Mouse (Mus musculus): ENCODE measurements around the gene Wtip. TPM values are rescaled to one million over a fixed set of nuclear protein-coding genes. Genes with fewer than 3 reads are reported as not detected.

The Wtip gene
- polyA plus RNA-seq, 1 experiment from 2014 or later = 4.5 TPM

DNA sequence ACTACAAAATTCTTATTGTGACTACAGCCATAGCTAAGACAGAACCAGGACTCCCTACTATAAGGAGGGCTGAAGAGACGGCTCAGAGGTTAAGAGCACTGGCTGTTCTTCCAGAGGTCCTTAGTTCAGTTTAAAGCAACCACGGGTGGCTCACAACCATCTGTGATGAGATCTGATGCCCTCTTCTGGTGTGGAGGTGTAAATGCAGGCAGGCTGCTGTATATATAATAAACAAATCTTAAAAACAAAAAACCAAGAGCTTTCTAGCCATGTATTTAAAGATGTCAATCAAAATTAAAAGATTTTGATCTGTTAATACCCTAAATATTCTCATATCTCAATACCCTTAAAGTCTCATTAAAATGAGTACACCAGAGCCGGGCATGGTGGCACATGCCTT, 26.1 kb upstream of the Wtip start:
- Histone ChIP-seq H3K4me1 (replicated peaks; ENCODE audit: control insufficient read depth, insufficient read depth, low read length) (no peaks in the 10 kb centered on the region), H3K36me3 (ENCODE audit: control insufficient read depth, insufficient read depth) (peaks cover 72% of the 10 kb centered on the region)
- 88% methylated on average over 3 of the region's 3 CpGs for WGBS

DNA sequence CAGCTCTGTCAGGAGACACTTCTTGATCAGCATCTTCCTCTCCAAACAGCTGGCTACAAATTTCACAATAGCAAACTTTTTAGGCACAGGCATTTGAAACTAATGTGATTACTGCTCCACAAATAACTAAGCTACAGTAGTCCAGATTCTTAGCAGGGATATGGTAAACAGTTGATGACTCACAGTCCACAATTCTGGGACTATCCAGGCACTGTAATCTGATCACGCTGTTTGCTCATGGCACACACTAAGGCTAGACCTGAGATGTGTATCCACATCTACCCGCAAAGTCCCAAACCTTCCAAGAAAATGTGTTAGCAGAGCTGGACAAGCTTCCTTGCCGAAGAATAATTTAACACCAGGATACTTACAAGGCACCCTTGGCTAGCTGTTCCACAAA, 24.9 kb upstream of the Wtip start:
- Histone ChIP-seq H3K27me3 (replicated peaks; ENCODE audit: control insufficient read depth, insufficient read depth, low read length) (no peaks in the 10 kb centered on the region), H3K9ac (replicated peaks; ENCODE audit: low read depth, low read length) (no peak overlapping the region)
- 98% methylated on average over 3 of the region's 3 CpGs for WGBS

More for the DNA sequence above, 26.1 kb upstream of the Wtip start:
- H3K27me3 ChIP-seq (replicated peaks; ENCODE audit: control insufficient read depth, insufficient read depth, low read length) = no peaks in the 10 kb centered on the region
- H3K9ac ChIP-seq (replicated peaks; ENCODE audit: low read depth, low read length) = no peak overlapping the region
- ATAC-seq = no peak
- H3K4me3 ChIP-seq (replicated peaks; ENCODE audit: low read length) = no peak overlapping the region
- H3K4me2 ChIP-seq (ENCODE audit: low read length) = no peak overlapping the region
- H3K9me3 ChIP-seq (ENCODE audit: control insufficient read depth, low read length) = no peaks in the 10 kb centered on the region
- H3K27ac ChIP-seq (ENCODE audit: low read length) = no peak overlapping the region

DNA sequence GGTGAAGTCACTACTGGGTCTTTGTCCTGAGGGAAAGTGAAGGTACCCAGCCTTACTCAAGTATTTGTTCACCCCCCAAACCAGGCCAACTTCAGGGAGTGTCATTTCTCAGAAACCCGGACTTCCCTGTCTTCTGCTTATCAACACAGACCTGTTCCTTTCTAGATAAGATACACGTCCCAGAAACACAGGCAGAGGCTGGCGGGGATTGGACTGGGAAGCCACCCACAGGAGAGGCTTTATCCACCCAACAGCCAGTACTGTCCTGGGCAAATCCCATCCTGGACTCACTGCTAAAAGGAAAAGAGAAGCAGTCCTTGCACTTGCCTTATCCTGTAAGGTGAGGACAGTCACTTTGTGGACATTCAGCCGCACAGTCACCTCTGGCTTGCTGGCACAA, 14.1 kb upstream of the Wtip start:
- Histone ChIP-seq H3K27me3 (replicated peaks; ENCODE audit: control insufficient read depth, insufficient read depth, low read length) (no peaks in the 10 kb centered on the region), H3K27ac (ENCODE audit: low read length) (no peak overlapping the region), H3K4me2 (ENCODE audit: low read length) (no peak overlapping the region), H3K36me3 (ENCODE audit: control insufficient read depth, insufficient read depth) (peaks cover 84% of the 10 kb centered on the region), H3K4me3 (replicated peaks; ENCODE audit: low read length) (no peak overlapping the region), H3K9ac (replicated peaks; ENCODE audit: low read depth, low read length) (no peak overlapping the region), H3K4me1 (replicated peaks; ENCODE audit: control insufficient read depth, insufficient read depth, low read length) (no peaks in the 10 kb centered on the region), H3K9me3 (ENCODE audit: control insufficient read depth, low read length) (peaks cover 3% of the 10 kb centered on the region; the same call in 1 of the 2 replicates)
- ATAC-seq = no peak
- 90% methylated on average over 4 of the region's 4 CpGs for WGBS

More for the DNA sequence above, 24.9 kb upstream of the Wtip start:
- ATAC-seq = no peak
- Histone ChIP-seq H3K4me1 (replicated peaks; ENCODE audit: control insufficient read depth, insufficient read depth, low read length) (no peaks in the 10 kb centered on the region), H3K27ac (ENCODE audit: low read length) (no peak overlapping the region), H3K9me3 (ENCODE audit: control insufficient read depth, low read length) (no peaks in the 10 kb centered on the region), H3K4me3 (replicated peaks; ENCODE audit: low read length) (no peak overlapping the region), H3K4me2 (ENCODE audit: low read length) (no peak overlapping the region), H3K36me3 (ENCODE audit: control insufficient read depth, insufficient read depth) (peaks cover 71% of the 10 kb centered on the region)

DNA sequence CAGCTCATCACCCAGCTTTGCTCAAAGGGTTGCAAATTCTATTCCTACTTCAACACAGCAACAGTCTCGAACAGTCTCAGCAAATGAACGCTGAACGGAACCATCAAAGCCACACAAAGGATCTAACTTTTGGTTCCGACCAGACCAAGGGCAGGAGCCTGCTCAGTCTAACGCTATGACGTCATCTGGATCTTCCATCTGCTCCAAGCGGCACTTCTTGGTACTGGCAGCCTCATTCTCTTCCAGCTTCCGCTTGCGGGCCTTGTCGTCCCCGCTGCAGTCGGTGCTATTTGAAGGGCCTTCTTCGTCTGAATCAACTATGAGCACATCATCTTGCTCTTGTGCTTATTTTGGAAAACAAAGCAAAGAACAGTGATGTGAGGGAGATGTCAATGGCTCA, 8.1 kb upstream of the Wtip start:
- Histone ChIP-seq H3K9me3 (ENCODE audit: control insufficient read depth, low read length) (no peaks in the 10 kb centered on the region), H3K4me3 (replicated peaks; ENCODE audit: low read length) (no peak overlapping the region), H3K9ac (replicated peaks; ENCODE audit: low read depth, low read length) (no peak overlapping the region), H3K27ac (ENCODE audit: low read length) (no peak overlapping the region), H3K4me1 (replicated peaks; ENCODE audit: control insufficient read depth, insufficient read depth, low read length) (no peaks in the 10 kb centered on the region), H3K36me3 (ENCODE audit: control insufficient read depth, insufficient read depth) (peaks cover 58% of the 10 kb centered on the region), H3K27me3 (replicated peaks; ENCODE audit: control insufficient read depth, insufficient read depth, low read length) (no peaks in the 10 kb centered on the region), H3K4me2 (ENCODE audit: low read length) (no peak overlapping the region)
- WGBS = 94% methylated on average over 13 of the region's 13 CpGs
- no peak for ATAC-seq

DNA sequence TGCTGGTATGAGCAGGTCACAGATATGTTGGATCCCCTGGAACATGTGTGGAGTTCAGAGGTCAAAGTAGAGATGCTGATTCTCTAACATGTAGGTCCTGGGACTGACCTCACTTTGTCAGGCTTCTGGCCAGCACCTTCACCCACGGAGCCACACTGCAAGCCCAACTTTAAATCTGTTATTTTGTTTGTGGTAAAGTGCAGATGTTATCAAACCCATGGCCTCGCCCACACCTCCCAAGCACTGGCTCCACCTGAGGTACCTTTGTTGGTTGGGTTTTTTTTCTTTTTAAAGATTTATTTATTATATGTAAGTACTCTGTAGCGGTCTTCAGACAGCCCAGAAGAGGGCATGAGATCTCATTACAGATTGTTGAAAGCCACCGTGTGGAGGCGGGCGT, 6.4 kb upstream of the Wtip start:
- no peak for ATAC-seq
- 92% methylated on average over 6 of the region's 6 CpGs for WGBS
- no peaks in the 10 kb centered on the region for H3K27me3 ChIP-seq (replicated peaks; ENCODE audit: control insufficient read depth, insufficient read depth, low read length)
- peaks cover 42% of the 10 kb centered on the region for H3K36me3 ChIP-seq (ENCODE audit: control insufficient read depth, insufficient read depth)
- no peak overlapping the region for H3K27ac ChIP-seq (ENCODE audit: low read length)
- H3K4me1 ChIP-seq (replicated peaks; ENCODE audit: control insufficient read depth, insufficient read depth, low read length) = no peaks in the 10 kb centered on the region
- H3K9me3 ChIP-seq (ENCODE audit: control insufficient read depth, low read length) = no peaks in the 10 kb centered on the region
- no peak overlapping the region for H3K4me2 ChIP-seq (ENCODE audit: low read length)
- no peak overlapping the region for H3K9ac ChIP-seq (replicated peaks; ENCODE audit: low read depth, low read length)
- no peak overlapping the region for H3K4me3 ChIP-seq (replicated peaks; ENCODE audit: low read length)

DNA sequence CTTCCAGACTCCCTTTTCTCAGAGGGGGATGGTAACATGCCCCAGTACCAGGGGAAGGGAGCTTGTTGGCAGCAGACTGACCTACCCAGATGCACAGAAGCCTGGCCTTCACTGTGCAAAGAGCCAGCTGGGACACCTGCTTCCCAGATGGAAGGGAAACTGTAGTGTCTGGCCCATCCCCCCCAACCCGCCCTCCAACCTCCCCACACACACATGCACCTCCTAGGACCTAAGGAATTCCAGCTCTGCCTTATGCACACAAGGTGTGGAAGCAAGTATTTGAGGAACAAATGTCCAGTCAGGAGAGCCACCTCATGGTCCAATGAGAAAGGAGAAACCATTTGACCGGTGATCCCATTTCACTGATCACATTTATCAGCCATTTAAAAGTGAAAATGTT, 1.3 kb upstream of the Wtip start:
- Histone ChIP-seq H3K36me3 (ENCODE audit: control insufficient read depth, insufficient read depth) (no peaks in the 10 kb centered on the region), H3K4me2 (ENCODE audit: low read length) (no peak overlapping the region), H3K9me3 (ENCODE audit: control insufficient read depth, low read length) (no peaks in the 10 kb centered on the region), H3K9ac (replicated peaks; ENCODE audit: low read depth, low read length) (no peak overlapping the region), H3K27ac (ENCODE audit: low read length) (no peak overlapping the region), H3K4me1 (replicated peaks; ENCODE audit: control insufficient read depth, insufficient read depth, low read length) (peaks cover 19% of the 10 kb centered on the region), H3K27me3 (replicated peaks; ENCODE audit: control insufficient read depth, insufficient read depth, low read length) (no peaks in the 10 kb centered on the region), H3K4me3 (replicated peaks; ENCODE audit: low read length) (no peak overlapping the region)
- 90% methylated on average over 2 of the region's 2 CpGs for WGBS
- no peak for ATAC-seq

DNA sequence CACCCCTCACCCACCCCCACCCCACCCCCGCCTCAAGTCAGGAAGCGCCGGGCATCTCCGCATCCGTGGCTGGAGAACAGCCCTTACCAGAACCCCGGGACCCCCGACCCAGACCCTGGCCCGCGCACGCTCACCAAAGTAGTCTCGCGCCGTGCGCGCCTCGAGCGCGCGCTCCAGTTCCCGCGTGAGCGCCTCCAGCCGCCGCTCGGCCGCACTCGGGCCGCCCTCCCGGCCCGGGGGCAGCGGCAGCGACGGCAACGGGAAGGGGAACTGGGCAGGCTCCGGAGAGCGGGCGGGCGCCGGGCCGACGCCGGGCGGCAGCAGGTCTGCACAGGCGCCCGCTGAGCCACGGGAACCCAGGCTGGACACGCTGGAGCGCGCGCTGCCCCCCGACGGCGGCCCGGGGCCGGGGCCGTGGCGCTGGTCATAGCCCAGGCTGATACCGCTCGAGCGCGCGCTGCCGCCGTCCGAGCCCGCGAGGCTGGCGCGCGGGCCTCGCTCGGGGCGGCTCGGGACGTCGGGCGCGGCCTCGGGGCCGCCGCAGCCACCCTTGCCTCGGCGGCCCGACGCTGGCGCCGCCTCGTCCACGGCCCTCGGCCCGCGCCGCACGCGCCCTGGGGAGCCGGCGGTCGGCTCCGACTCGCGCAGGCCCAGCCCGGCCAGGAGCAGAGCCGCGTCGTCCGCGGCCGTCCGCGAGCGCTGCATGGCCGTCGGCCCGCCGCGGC, 551 bp downstream of the Wtip start:
- H3K27ac ChIP-seq (ENCODE audit: low read length) = peak overlapping the region; percentile 37; the same call in 1 of the 2 replicates

DNA sequence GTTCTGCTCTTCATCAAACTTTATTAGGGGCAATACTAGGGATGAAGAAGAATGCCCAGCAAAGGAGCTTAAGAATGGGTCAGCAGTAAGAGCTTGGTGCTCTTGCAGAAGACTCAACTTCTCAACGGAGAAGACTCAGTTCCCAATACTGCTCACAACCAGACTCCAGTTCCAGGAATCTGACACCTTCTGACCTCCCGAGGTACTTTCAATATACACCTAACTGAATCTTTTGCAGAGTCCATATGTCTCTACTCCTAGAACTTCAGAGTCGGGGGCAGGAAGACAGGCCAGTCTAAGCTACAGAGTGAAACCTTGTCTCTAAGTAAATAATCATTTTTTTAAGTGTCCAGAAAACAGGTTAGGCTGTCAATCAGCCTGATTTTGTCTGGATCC, 1.1 kb downstream of the Wtip start:
- peaks cover 19% of the 10 kb centered on the region for H3K4me1 ChIP-seq (replicated peaks; ENCODE audit: control insufficient read depth, insufficient read depth, low read length)
- no peaks in the 10 kb centered on the region for H3K27me3 ChIP-seq (replicated peaks; ENCODE audit: control insufficient read depth, insufficient read depth, low read length)
- 0 out of 2 replicates have a peak, but pooled peaks have one; percentile 4 for ATAC-seq
- WGBS = 7% methylated on average over 3 of the region's 3 CpGs
- H3K4me2 ChIP-seq (ENCODE audit: low read length) = peak overlapping the region; percentile 56
- peak overlapping the region; percentile 76 for H3K4me3 ChIP-seq (replicated peaks; ENCODE audit: low read length)
- no peaks in the 10 kb centered on the region; the same call in 1 of the 2 replicates for H3K9me3 ChIP-seq (ENCODE audit: control insufficient read depth, low read length)
- no peaks in the 10 kb centered on the region for H3K36me3 ChIP-seq (ENCODE audit: control insufficient read depth, insufficient read depth)
- peak overlapping the region; percentile 65; the same call in 1 of the 2 replicates for H3K9ac ChIP-seq (replicated peaks; ENCODE audit: low read depth, low read length)
- no peak overlapping the region for H3K27ac ChIP-seq (ENCODE audit: low read length)

More for the DNA sequence above, 551 bp downstream of the Wtip start:
- Histone ChIP-seq H3K4me2 (ENCODE audit: low read length) (peak overlapping the region; percentile 56), H3K4me3 (replicated peaks; ENCODE audit: low read length) (peak overlapping the region; percentile 76), H3K4me1 (replicated peaks; ENCODE audit: control insufficient read depth, insufficient read depth, low read length) (peaks cover 19% of the 10 kb centered on the region), H3K36me3 (ENCODE audit: control insufficient read depth, insufficient read depth) (no peaks in the 10 kb centered on the region), H3K27me3 (replicated peaks; ENCODE audit: control insufficient read depth, insufficient read depth, low read length) (no peaks in the 10 kb centered on the region), H3K9ac (replicated peaks; ENCODE audit: low read depth, low read length) (peak overlapping the region; percentile 65), H3K9me3 (ENCODE audit: control insufficient read depth, low read length) (no peaks in the 10 kb centered on the region)
- ATAC-seq = peak; percentile 72
- WGBS = under 1% methylated on average over 88 of the region's 116 CpGs

DNA sequence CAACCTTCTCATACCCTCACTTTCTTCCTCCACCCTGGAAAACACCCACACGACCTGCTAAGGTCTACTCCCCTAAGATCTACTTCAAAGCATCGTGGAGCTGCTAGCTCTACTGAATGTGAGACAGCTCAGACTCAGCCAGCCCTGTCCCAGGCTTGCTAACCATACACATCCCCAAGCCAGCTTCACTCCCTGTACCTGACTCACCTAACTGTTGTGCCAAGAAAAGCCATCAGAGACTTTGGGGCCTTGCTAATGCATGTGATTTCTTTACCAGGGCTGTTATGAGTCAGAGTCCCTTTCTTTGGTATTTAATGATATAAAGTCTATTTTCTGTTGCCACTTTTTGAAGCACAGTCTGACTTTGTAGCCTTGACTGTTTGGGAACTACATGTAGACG, 1.9 kb downstream of the Wtip start:
- no peak for ATAC-seq
- H3K36me3 ChIP-seq (ENCODE audit: control insufficient read depth, insufficient read depth) = no peaks in the 10 kb centered on the region
- 73% methylated on average over 3 of the region's 3 CpGs for WGBS
- H3K4me1 ChIP-seq (replicated peaks; ENCODE audit: control insufficient read depth, insufficient read depth, low read length) = peaks cover 19% of the 10 kb centered on the region
- H3K27ac ChIP-seq (ENCODE audit: low read length) = no peak overlapping the region
- peaks cover 4% of the 10 kb centered on the region; the same call in 1 of the 2 replicates for H3K9me3 ChIP-seq (ENCODE audit: control insufficient read depth, low read length)
- no peaks in the 10 kb centered on the region for H3K27me3 ChIP-seq (replicated peaks; ENCODE audit: control insufficient read depth, insufficient read depth, low read length)
- no peak overlapping the region for H3K9ac ChIP-seq (replicated peaks; ENCODE audit: low read depth, low read length)
- H3K4me2 ChIP-seq (ENCODE audit: low read length) = no peak overlapping the region
- H3K4me3 ChIP-seq (replicated peaks; ENCODE audit: low read length) = no peak overlapping the region
